Mouse (Mus musculus) hindbrain, embryonic 12.5 days (tissue): ENCODE data around the gene Olfr1315-ps1. TPM values are rescaled to one million over a fixed set of nuclear protein-coding genes. Genes with fewer than 3 reads are reported as not detected.

Source experiments
- ATAC-seq: fragments of 200-750 bp; cut with Nextera tagmentation; 2 replicates; pipeline ENCODE4 v1.8.0; 2017; ENCODE audit warnings: moderate TSS enrichment; ENCODE audit not compliant: low FRiP score
- H3K27ac ChIP-seq: fragments of 300-500 bp; sonication (generic); 2 replicates; pipeline ENCODE4 v1.5.1; 2016; ENCODE audit warnings: mild to moderate bottlenecking
- H3K27me3 ChIP-seq: fragments of 300-500 bp; sonication (generic); 2 replicates; pipeline ENCODE4 v1.6.1; 2016; ENCODE audit warnings: mild to moderate bottlenecking
- H3K36me3 ChIP-seq: fragments of 300-500 bp; sonication (generic); 2 replicates; pipeline ENCODE4 v1.6.1; 2016; ENCODE audit warnings: mild to moderate bottlenecking
- H3K4me1 ChIP-seq: fragments of 300-500 bp; sonication (generic); 2 replicates; pipeline ENCODE4 v1.6.1; 2016
- H3K4me2 ChIP-seq: fragments of 300-500 bp; sonication (generic); replicated peaks from 2 replicates; pipeline ENCODE4 v1.6.1; 2016; ENCODE audit warnings: mild to moderate bottlenecking
- H3K4me3 ChIP-seq: fragments of 300-500 bp; sonication (generic); 2 replicates; pipeline ENCODE4 v1.5.1; 2016; ENCODE audit warnings: mild to moderate bottlenecking
- H3K9ac ChIP-seq: fragments of 300-500 bp; sonication (generic); 2 replicates; pipeline ENCODE4 v1.6.1; 2016; ENCODE audit warnings: mild to moderate bottlenecking, moderate library complexity
- H3K9me3 ChIP-seq: fragments of 300-500 bp; sonication (generic); replicated peaks from 2 replicates; pipeline ENCODE4 v1.6.1; 2016; ENCODE audit warnings: mild to moderate bottlenecking
- WGBS: fragments of 180-500 bp; shearing (Covaris S2); methylation state at CpG from one replicate; pipeline ENCODE4 v1.1.7; 2016; 5-methylcytosine and 5-hydroxymethylcytosine counted together
- polyA plus RNA-seq: library from polyadenylated mRNA; unstranded; fragments of >200 nt; fragmentation: Nextera tagmentation; extraction: Ambion mirVana; gene quantifications from 2 replicates; pipeline ENCODE4 v1.2.1, GENCODE M21; 2016

The Olfr1315-ps1 gene
- polyA plus RNA-seq = not detected in 2 replicates

DNA sequence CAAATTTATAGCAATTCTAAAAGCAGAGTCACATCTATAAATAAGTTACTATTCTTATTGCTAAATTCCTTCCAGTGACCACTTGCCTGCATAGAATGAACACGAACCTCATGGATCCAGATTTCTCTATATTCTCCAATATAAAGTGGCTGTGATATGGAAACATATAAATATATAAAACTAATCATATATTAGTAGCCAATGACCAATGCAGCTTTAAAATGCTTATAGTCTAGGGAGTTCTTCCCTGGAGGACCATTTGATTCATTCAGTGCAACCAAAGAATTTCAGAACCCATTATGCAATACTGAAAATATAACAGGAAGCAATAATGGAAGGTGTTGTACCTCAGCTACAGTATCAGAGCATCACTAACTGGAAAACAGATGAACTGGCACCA lies at the start of gene Olfr1315-ps1:
Gene Olfr1315-ps1 (minus strand): TSS at position 101 of the 400 bp plus-strand sequence.
- H3K4me2 ChIP-seq = no peak within 1 kb of the TSS
- H3K9me3 ChIP-seq = no peaks in the 10 kb centered on the region
- WGBS = 74% methylated on average over 1 of the region's 1 CpGs
- H3K36me3 ChIP-seq = no peaks in the 10 kb centered on the region
- H3K4me1 ChIP-seq = no peaks in the 10 kb centered on the region
- no peaks in the 10 kb centered on the region for H3K27me3 ChIP-seq
- no peak within 1 kb of the TSS for H3K27ac ChIP-seq
- ATAC-seq = no peak
- no peak within 1 kb of the TSS for H3K9ac ChIP-seq
- H3K4me3 ChIP-seq = no peak within 1 kb of the TSS

DNA sequence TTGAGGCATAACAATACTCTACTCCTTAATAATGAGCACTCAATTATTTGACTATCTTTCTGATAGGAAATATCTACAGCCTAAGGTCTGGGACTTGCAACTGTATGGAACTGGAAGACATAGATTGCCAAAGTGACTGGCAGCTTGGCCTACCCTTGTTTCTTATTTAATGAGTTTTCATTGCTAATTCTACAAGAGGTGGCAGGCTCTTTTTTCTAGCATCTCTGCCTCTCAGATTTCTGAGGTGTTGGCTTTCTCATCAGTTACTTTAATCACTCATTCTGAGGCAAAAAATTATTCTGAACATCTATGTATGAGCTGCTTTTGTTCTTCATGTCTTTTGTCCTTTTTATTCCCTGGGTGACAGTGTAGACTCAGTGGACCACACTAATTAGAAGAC lies 38.7 kb upstream of the Olfr1315-ps1 start, which contains the start of gene Olfr1318:
Gene Olfr1318 (plus strand): TSS at position 301 of the 400 bp plus-strand sequence.
- H3K9me3 ChIP-seq = no peaks in the 10 kb centered on the region
- no peak within 1 kb of the TSS for H3K27ac ChIP-seq
- ATAC-seq = no peak
- H3K27me3 ChIP-seq = no peaks in the 10 kb centered on the region
- H3K4me3 ChIP-seq = no peak within 1 kb of the TSS
- no peak within 1 kb of the TSS for H3K9ac ChIP-seq
- no peaks in the 10 kb centered on the region for H3K36me3 ChIP-seq
- H3K4me2 ChIP-seq = no peak within 1 kb of the TSS
- no peaks in the 10 kb centered on the region for H3K4me1 ChIP-seq

DNA sequence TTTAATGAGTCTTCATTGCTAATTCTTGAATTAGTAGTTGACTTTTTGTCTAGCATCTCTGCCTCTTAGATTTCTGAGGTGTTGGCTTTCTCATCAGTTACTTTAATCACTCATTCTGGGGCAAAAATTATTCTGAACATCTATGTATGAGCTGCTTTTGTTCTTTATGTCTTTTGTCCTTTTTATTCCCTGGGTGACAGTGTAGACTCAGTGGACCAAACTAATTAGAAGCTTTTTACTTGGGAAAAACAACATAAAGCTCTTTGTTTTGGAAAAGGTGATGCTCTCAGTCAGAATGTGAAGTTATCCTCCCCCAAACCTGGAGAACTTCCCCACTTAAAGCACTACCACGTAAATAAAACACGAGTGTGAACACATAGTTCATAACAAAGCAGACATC lies 24.8 kb upstream of the Olfr1315-ps1 start, which contains the start of gene Olfr1317:
Gene Olfr1317 (plus strand): TSS at position 301 of the 400 bp plus-strand sequence.
- 70% methylated on average over 2 of the region's 2 CpGs for WGBS
- no peak for ATAC-seq

GRCm38 (mm10) chr2:112134877-112135276 lies 19.6 kb upstream of the Olfr1315-ps1 start, which contains the start of gene Olfr1316:
Olfr1316 (minus strand) TSS chr2:112134977.
- no peak within 1 kb of the TSS for H3K9ac ChIP-seq
- ATAC-seq = no peak
- no peaks in the 10 kb centered on the region for H3K27me3 ChIP-seq
- H3K4me1 ChIP-seq = no peaks in the 10 kb centered on the region
- no peak within 1 kb of the TSS for H3K4me2 ChIP-seq
- no peak within 1 kb of the TSS for H3K4me3 ChIP-seq
- 94% methylated on average over 2 of the region's 2 CpGs for WGBS
- H3K36me3 ChIP-seq = no peaks in the 10 kb centered on the region
- no peaks in the 10 kb centered on the region for H3K9me3 ChIP-seq
- no peak within 1 kb of the TSS for H3K27ac ChIP-seq

More for the DNA sequence above, 24.8 kb upstream of the Olfr1315-ps1 start, which contains the start of gene Olfr1317:
- no peak within 1 kb of the TSS for H3K4me2 ChIP-seq
- H3K9ac ChIP-seq = no peak within 1 kb of the TSS
- no peaks in the 10 kb centered on the region for H3K27me3 ChIP-seq
- no peak within 1 kb of the TSS for H3K4me3 ChIP-seq
- H3K4me1 ChIP-seq = no peaks in the 10 kb centered on the region
- no peak within 1 kb of the TSS for H3K27ac ChIP-seq
- no peaks in the 10 kb centered on the region for H3K9me3 ChIP-seq
- no peaks in the 10 kb centered on the region for H3K36me3 ChIP-seq

GRCm38 (mm10) chr2:112096681-112097080 lies 18.6 kb downstream of the Olfr1315-ps1 start, which contains the start of gene Olfr1314:
Olfr1314 (minus strand) TSS chr2:112096781.
- Histone ChIP-seq H3K27me3 (no peaks in the 10 kb centered on the region), H3K4me1 (no peaks in the 10 kb centered on the region), H3K9ac (no peak within 1 kb of the TSS), H3K36me3 (no peaks in the 10 kb centered on the region), H3K27ac (no peak within 1 kb of the TSS), H3K4me3 (no peak within 1 kb of the TSS), H3K4me2 (no peak within 1 kb of the TSS), H3K9me3 (no peaks in the 10 kb centered on the region)
- no peak for ATAC-seq

DNA sequence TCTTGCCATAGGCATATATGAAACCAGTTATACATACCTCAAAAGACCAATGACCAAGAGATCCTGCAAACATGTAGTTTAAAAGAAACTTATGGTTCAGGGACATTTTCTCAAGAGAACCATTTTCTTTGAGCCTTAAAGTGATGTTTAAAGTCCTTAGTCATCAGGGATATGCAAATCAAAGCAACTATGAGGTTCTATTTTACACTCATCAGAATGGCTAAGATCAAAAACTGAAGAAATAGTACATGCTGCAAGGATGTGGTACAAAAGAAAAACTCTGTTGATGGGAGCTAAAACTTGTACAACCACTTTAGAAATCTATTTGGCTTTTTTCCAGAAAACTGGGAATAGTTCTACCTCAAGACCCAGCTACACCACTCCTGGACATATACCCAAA lies 37.5 kb downstream of the Olfr1315-ps1 start, which contains the start of gene Olfr1313:
Gene Olfr1313 (minus strand): TSS at position 101 of the 400 bp plus-strand sequence.
- Histone ChIP-seq H3K9ac (no peak within 1 kb of the TSS), H3K36me3 (no peaks in the 10 kb centered on the region), H3K27ac (no peak within 1 kb of the TSS), H3K4me1 (no peaks in the 10 kb centered on the region), H3K4me2 (no peak within 1 kb of the TSS), H3K27me3 (no peaks in the 10 kb centered on the region), H3K4me3 (no peak within 1 kb of the TSS), H3K9me3 (no peaks in the 10 kb centered on the region)
- no peak for ATAC-seq

Other genes with a start within 250 kb of the Olfr1315-ps1 start
- gene Olfr1305, start 238.3 kb downstream of the Olfr1315-ps1 start, polyA plus RNA-seq = not detected in 2 replicates
- not detected in 2 replicates for gene Olfr1306, start 199.2 kb downstream of the Olfr1315-ps1 start, polyA plus RNA-seq
- 0.01 TPM in 2 replicates for gene Olfr1307, start 166.0 kb downstream of the Olfr1315-ps1 start, polyA plus RNA-seq
- not detected in 2 replicates for gene Olfr1308, start 150.5 kb downstream of the Olfr1315-ps1 start, polyA plus RNA-seq
- not detected in 2 replicates for gene Olfr1309, start 125.2 kb downstream of the Olfr1315-ps1 start, polyA plus RNA-seq
- gene Olfr1310, start 102.7 kb downstream of the Olfr1315-ps1 start, polyA plus RNA-seq = not detected in 2 replicates
- not detected in 2 replicates for gene Olfr1311, start 91.0 kb downstream of the Olfr1315-ps1 start, polyA plus RNA-seq
- gene Olfr1312, start 65.2 kb downstream of the Olfr1315-ps1 start, polyA plus RNA-seq = not detected in 2 replicates
- gene Olfr1313, start 37.6 kb downstream of the Olfr1315-ps1 start, polyA plus RNA-seq = not detected in 2 replicates
- not detected in 2 replicates for gene Olfr1314, start 18.7 kb downstream of the Olfr1315-ps1 start, polyA plus RNA-seq
- gene Olfr1316, start 19.5 kb upstream of the Olfr1315-ps1 start, polyA plus RNA-seq = not detected in 2 replicates
- gene Olfr1317, start 24.9 kb upstream of the Olfr1315-ps1 start, polyA plus RNA-seq = not detected in 2 replicates
- not detected in 2 replicates for gene Olfr1318, start 38.8 kb upstream of the Olfr1315-ps1 start, polyA plus RNA-seq
- gene Lpcat4, start 124.0 kb upstream of the Olfr1315-ps1 start, polyA plus RNA-seq = 12.1 and 15.5 TPM in 2 replicates
- gene Nutm1, start 143.9 kb upstream of the Olfr1315-ps1 start, polyA plus RNA-seq = 0.05 and 0.09 TPM in 2 replicates
- 118 and 127 TPM in 2 replicates for gene Nop10, start 146.5 kb upstream of the Olfr1315-ps1 start, polyA plus RNA-seq
- 20.4 and 21.1 TPM in 2 replicates for gene Slc12a6, start 150.4 kb upstream of the Olfr1315-ps1 start, polyA plus RNA-seq
- not detected in 2 replicates for gene Gm21985, start 150.9 kb upstream of the Olfr1315-ps1 start, polyA plus RNA-seq